Mouse (Mus musculus) liver, embryonic 14.5 days (tissue): ENCODE data around the gene Arpc2. TPM values are rescaled to one million over a fixed set of nuclear protein-coding genes. Genes with fewer than 3 reads are reported as not detected.

Experiments
- ATAC-seq: fragments of 200-750 bp; cut with Nextera tagmentation; 2 replicates; pipeline ENCODE4 v1.8.0; 2017; ENCODE audit warnings: moderate number of reproducible peaks, mild to moderate bottlenecking, moderate library complexity; ENCODE audit not compliant: insufficient read depth
- DNase-seq, 3 experiments: peaks; one replicate each; pipeline ENCODE4 v3.0.0-alpha.2; 2012 to 2013; ENCODE audit warnings: low read depth in 3 of 3, low spot score in 3 of 3
- H3K27ac ChIP-seq: fragments of 300-500 bp; sonication (generic); 2 replicates; pipeline ENCODE4 v1.5.1; 2014; ENCODE audit warnings: moderate library complexity, mild to moderate bottlenecking, control low read depth, inconsistent platforms
- H3K27me3 ChIP-seq: fragments of 300-500 bp; sonication (generic); 2 replicates; pipeline ENCODE4 v1.6.1; 2014; ENCODE audit warnings: mild to moderate bottlenecking, low read length, moderate library complexity; ENCODE audit not compliant: control insufficient read depth, insufficient read depth
- H3K36me3 ChIP-seq: fragments of 300-500 bp; sonication (generic); replicated peaks from 2 replicates; pipeline ENCODE4 v1.6.1; 2014; ENCODE audit warnings: low read depth; ENCODE audit not compliant: control insufficient read depth, insufficient read depth
- H3K4me1 ChIP-seq, 2 experiments: fragments of 200-500 bp in 1 of 2; fragments of 300-500 bp in 1 of 2; sonication (generic) in 1 of 2; replicated peaks; 2 replicates each; pipeline ENCODE4 v1.6.1; 2012 to 2014; ENCODE audit warnings: antibody characterized with exemption in 1 of 2, inconsistent platforms in 1 of 2, low read length in 1 of 2; ENCODE audit not compliant: control insufficient read depth in 2 of 2, insufficient read depth in 2 of 2
- H3K4me2 ChIP-seq: fragments of 300-500 bp; sonication (generic); 2 replicates; pipeline ENCODE4 v1.6.1; 2014; ENCODE audit warnings: low read depth, mild to moderate bottlenecking, control low read depth, moderate library complexity
- H3K4me3 ChIP-seq, 2 experiments: fragments of 200-500 bp in 1 of 2; fragments of 300-500 bp in 1 of 2; sonication (generic) in 1 of 2; 2 replicates each; pipeline ENCODE4 v1.5.1; 2012 to 2014; ENCODE audit warnings: low read depth in 2 of 2, low read length in 2 of 2, mild to moderate bottlenecking in 2 of 2, control low read depth in 1 of 2, inconsistent platforms in 1 of 2, moderate library complexity in 1 of 2; ENCODE audit not compliant: insufficient read depth in 1 of 2
- H3K9ac ChIP-seq: fragments of 300-500 bp; sonication (generic); replicated peaks from 2 replicates; pipeline ENCODE4 v1.6.1; 2014; ENCODE audit warnings: mild to moderate bottlenecking, control low read depth, moderate library complexity
- H3K9me3 ChIP-seq: fragments of 300-500 bp; sonication (generic); 2 replicates; pipeline ENCODE4 v1.6.1; 2016; ENCODE audit warnings: low read length, mixed read lengths; ENCODE audit not compliant: control insufficient read depth
- CTCF ChIP-seq: IDR thresholded peaks from 2 replicates; pipeline ENCODE4 v1.5.1; 2016; ENCODE audit warnings: antibody characterized with exemption, low read depth, control low read depth
- EP300 ChIP-seq: IDR thresholded peaks from 2 replicates; pipeline ENCODE4 v1.6.1; 2016; ENCODE audit warnings: antibody characterized with exemption, low read depth
- WGBS: fragments of 180-500 bp; shearing (Covaris S2); extraction: QIAGEN DNeasy Blood & Tissue Kit; methylation state at CpG from one replicate; pipeline ENCODE4 v1.1.7; 2014; ENCODE audit not compliant: insufficient replicate concordance; 5-methylcytosine and 5-hydroxymethylcytosine counted together
- polyA plus RNA-seq, 2 experiments: library from polyadenylated mRNA; depleted of rRNA in 1 of 2; stranded (reverse) in 1 of 2; unstranded in 1 of 2; fragments of >200 nt; fragmentation: Nextera tagmentation in 1 of 2; extraction: Ambion mirVana in 1 of 2; gene quantifications; 2 replicates each; pipeline versions ENCODE4 v1.2.1 to v1.2.3; 2012 to 2014

Gene Arpc2
- polyA plus RNA-seq, 2 experiments: 95.3 to 157 TPM

DNA sequence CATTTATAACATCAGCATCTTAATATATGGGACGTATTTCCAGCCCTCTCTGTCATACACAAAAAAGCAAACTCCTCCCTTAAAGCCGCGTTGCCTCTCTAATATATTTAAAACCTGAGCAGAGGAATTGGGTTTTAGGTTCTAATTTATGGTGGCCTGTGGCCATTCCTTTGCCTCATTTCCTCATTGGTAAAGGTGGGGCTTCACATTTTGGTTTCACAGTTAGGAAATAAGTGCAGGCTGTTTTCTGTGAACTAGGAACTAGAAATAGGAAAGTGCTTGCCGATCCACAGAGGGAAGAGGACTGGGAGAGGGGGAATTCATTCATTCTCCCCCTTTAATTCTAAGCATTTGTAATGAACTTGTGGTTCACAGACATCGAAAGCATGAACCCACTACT is 1.8 kb downstream of the Arpc2 start:
- H3K9ac ChIP-seq: peak overlapping the region; percentile 95
- 2% methylated on average over 5 of the region's 5 CpGs for WGBS
- DNase-seq (no peak), ATAC-seq (no peak)
- H3K4me1 ChIP-seq: peaks cover 28 to 31% of the 10 kb centered on the region in 2 experiments
- H3K27me3 ChIP-seq: no peaks in the 10 kb centered on the region
- peak overlapping the region; percentile 86 to 96 for H3K4me3 ChIP-seq
- H3K4me2 ChIP-seq: peak overlapping the region; percentile 99
- TF ChIP-seq CTCF (no peak), EP300 (no peak)
- H3K9me3 ChIP-seq: no peaks in the 10 kb centered on the region
- no peaks in the 10 kb centered on the region; the same call in 1 of the 2 replicates for H3K36me3 ChIP-seq
- H3K27ac ChIP-seq: peak overlapping the region; percentile 82

DNA sequence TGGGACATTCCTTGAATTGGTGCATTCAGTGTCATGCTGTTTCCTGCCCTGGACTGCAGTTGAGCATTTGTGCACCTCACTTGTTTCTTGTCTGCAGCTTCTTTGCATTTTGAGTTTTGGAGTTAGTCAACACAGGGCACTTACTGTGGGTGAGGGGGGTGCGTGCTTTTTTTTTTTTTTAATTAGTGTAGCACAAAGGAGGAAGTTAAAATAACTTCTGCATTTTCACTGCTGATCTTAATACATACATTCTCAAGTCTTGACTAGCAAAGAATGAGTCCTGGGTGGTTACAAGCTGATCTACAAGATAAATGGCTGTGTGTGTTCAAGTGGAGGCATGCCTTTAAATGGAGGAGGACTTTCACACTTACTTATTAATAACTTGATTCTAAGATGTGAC is 2.3 kb downstream of the Arpc2 start:
- DNase-seq (no peak), ATAC-seq (no peak)
- Histone ChIP-seq H3K36me3 (no peaks in the 10 kb centered on the region; the same call in 1 of the 2 replicates), H3K4me1 (peaks cover 28 to 31% of the 10 kb centered on the region in 2 experiments), H3K27ac (peak overlapping the region; percentile 82), H3K4me2 (peak overlapping the region; percentile 99), H3K27me3 (no peaks in the 10 kb centered on the region), H3K9ac (peak overlapping the region; percentile 95), H3K4me3 (peak overlapping the region; percentile 86 to 96), H3K9me3 (no peaks in the 10 kb centered on the region)
- TF ChIP-seq CTCF: no peak
- TF ChIP-seq EP300: no peak
- 5% methylated on average over 1 of the region's 1 CpGs for WGBS

DNA sequence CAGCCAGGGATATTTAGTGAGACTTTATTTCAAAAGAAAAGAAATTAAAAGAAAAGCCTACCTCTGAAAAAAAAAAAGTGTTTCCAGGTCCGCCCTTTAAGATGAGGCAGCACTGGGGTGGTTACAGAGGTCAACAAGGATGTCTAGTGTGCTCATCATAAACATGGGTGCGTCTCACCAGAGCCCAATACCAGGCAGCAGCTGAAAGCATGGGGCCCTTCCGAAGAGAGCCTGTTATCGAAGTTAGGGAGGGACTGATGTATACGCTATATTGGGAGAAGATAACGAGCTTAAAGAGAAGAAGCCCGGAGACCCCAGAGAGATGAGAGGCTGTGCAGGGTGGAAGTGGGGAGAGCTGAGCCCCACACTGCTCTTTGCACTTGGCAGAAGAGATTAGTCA is 3.3 kb downstream of the Arpc2 start:
- peak overlapping the region; percentile 21 to 96; a peak in 3 of 4 replicates for H3K4me3 ChIP-seq
- H3K4me2 ChIP-seq: peak overlapping the region; percentile 99
- H3K9ac ChIP-seq: peak overlapping the region; percentile 95
- H3K4me1 ChIP-seq: peaks cover 28 to 31% of the 10 kb centered on the region in 2 experiments
- peak overlapping the region; percentile 82 for H3K27ac ChIP-seq
- no peaks in the 10 kb centered on the region for H3K27me3 ChIP-seq
- H3K9me3 ChIP-seq: no peaks in the 10 kb centered on the region
- DNase-seq (peak in 2 of 3 experiments; percentile 48 to 50), ATAC-seq (peak; percentile 47)
- 10% methylated on average over 7 of the region's 7 CpGs for WGBS
- H3K36me3 ChIP-seq: no peaks in the 10 kb centered on the region; the same call in 1 of the 2 replicates
- no peak for TF ChIP-seq CTCF
- TF ChIP-seq EP300: no peak

DNA sequence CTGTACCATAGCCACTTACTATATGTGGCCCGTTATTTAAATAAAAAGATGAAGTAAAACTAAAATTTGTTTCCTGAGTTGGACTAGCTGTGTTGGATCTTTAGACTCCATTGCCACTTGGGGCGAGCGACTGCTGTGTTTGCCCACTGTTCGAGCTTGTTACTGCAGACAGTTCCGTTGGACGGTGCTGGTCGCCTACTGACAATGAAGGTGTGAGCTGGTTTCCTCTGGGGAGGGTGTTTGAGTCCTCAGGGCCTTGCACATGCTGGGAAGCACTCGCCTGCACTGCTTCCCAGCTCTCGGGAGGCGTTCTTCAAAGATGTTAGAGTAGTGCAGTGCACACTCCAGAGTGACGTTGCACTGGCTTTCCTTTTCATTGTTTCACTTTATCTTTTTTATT is 3.7 kb downstream of the Arpc2 start:
- peak overlapping the region; percentile 82 for H3K27ac ChIP-seq
- 17% methylated on average over 11 of the region's 11 CpGs for WGBS
- no peaks in the 10 kb centered on the region for H3K27me3 ChIP-seq
- TF ChIP-seq CTCF (no peak), EP300 (no peak)
- ATAC-seq: no peak
- peaks cover 28 to 31% of the 10 kb centered on the region in 2 experiments for H3K4me1 ChIP-seq
- no peak for DNase-seq
- peak overlapping the region; percentile 95 for H3K9ac ChIP-seq
- no peaks in the 10 kb centered on the region for H3K9me3 ChIP-seq
- H3K36me3 ChIP-seq: no peaks in the 10 kb centered on the region; the same call in 1 of the 2 replicates
- H3K4me3 ChIP-seq: peak overlapping the region in 1 of 2 experiments; percentile 96; a peak in 2 of 4 replicates
- peak overlapping the region; percentile 99 for H3K4me2 ChIP-seq

DNA sequence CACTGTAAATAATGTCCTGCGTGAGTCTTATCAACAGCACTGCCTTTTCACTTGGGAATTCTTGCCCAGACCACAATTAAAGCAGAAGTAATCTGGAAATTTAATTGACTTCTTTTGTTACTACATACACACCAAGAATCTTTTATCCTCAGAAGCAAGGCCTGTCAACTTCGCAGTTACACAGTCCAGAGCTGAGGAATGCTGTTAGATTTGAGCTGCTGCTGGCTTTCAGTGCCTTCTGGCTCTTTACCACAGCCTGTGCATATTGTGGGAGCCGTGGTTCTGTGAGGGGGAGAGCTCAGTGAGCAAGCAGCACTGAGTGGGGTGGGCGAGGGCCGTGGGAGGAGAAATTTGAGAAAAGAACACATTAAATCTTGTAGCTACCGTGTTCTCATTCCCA is 4.4 kb downstream of the Arpc2 start:
- H3K4me2 ChIP-seq: peak overlapping the region; percentile 99
- H3K27ac ChIP-seq: no peak overlapping the region; the same call in 1 of the 2 replicates
- ATAC-seq (no peak), DNase-seq (no peak)
- WGBS: 57% methylated on average over 6 of the region's 6 CpGs
- no peaks in the 10 kb centered on the region for H3K9me3 ChIP-seq
- H3K36me3 ChIP-seq: no peaks in the 10 kb centered on the region; the same call in 1 of the 2 replicates
- 0 out of 2 replicates have a peak overlapping the region, but pooled peaks have one; percentile 1 for H3K9ac ChIP-seq
- H3K4me1 ChIP-seq: peaks cover 28 to 31% of the 10 kb centered on the region in 2 experiments
- no peak overlapping the region for H3K4me3 ChIP-seq
- TF ChIP-seq EP300 (no peak), CTCF (no peak)
- H3K27me3 ChIP-seq: no peaks in the 10 kb centered on the region
